Mouse (Mus musculus): ENCODE measurements at regions not wholly inside any gene's neighbourhood (a gene's known extent, or its start where the extent isn't known, plus 50 kb on each side); places are given as distances from the start of the nearest gene placed in this dataset.

DNA sequence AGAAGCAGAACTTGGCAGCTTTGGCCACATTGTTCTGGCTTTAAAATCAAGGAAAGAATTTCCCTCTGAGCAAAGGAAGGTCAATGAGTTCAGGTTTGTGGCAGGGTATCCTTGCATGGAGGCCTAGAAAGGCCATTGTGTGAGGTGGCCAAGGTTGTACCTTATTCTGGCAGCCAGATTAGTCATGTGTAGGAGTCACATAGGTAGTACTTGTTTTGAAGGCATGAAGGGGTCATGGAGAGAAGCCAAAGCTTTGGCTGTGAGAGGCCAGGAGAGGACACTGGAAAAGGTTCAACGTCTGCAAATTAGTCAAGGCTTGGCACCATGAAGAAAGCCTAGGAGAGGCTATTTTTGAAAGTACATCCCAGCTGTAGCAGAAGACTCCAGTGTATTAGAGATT, 3949.5 kb downstream of the 9330182O14Rik start:
- TF ChIP-seq POLR2A (IDR thresholded peaks at IDR 0.05; ENCODE audit: low read depth, low read length) (no peak), CTCF (conservative IDR thresholded peaks at IDR 0.05; ENCODE audit: insufficient read depth, insufficient read length, low read depth, low read length) (no peak)

Data from kidney, adult 2 months (tissue).